Mouse (Mus musculus): ENCODE data around the gene Uvssa.
"Not testable (repeated sequence)": the region's sequence is repeated elsewhere in the genome, so short reads cannot be mapped to it uniquely, and the experiment has no call there.

The Uvssa gene

DNA sequence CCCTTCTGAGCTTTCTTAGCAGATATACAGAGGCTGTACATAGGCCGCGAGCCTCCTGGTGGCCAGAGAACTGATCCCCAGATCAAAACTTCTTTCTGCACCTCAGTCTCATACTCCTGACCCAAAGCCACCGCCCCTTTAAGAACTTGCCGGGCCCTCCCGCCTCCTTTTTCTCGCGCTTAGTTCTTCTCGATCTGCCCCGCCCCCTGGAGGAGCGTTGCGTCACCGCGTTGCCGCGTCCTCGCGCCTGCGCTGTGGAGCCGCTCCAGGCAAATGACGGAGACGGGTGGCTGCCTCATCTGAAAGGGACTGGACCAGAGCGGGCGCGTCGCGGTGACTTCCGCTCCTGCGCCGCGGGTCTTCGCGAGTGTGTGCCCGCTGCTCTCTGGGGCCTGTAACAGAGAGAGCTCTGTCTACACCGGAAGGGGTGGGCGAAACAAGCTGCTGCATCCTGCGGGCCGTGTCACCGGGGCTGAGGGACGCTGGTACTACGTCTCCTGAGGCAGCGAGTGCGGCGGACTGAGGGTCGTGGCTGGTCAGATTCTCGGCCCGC, at the start of gene Uvssa:
TSS of gene Uvssa (plus strand) at position 248 of the 553 bp plus-strand sequence.
- DNase-seq (ENCODE audit: low read depth, low spot score) = peak; percentile 100

DNA sequence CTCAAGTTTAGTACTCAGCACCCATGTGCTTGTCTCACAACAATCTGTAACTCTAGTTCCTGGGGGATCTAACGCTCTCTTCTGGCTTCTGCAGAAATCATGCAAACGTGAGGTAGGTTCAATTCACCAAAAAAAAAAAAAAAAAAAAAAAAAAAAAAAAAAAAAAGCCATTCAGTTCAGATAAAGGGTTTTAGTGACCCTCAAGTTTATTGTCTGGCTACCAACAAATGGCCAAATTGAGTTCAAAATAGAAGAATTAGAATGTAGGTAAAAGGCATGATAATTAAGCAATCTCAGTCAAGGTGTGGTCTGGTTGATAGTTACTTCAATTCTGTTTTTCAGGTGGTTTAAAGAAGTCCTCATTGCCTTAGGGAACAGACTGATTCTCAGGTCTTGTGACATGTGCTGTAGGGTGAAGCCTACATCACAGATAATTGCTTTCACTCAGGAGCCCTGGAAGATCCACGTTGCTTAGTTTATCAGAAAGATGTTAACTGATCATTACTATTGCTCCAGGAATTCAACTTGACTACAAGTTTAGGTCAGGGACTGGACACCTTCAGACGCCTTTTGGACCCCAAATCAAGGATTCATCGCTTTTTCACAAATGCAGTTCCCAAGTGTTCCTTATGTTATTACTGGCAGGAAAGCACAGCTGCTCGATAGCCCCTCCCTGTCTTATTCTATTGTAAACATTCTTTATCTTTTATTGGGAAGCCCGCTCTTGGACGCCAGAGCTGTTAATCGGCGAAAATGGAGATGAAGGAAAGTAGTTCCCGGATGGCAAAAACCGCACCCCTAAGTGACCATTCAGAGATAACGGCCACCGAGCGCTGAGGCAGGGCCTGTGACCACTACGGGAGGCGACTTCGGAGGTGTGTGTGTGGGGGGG, 43.7 kb upstream of the Uvssa start:
- no peak for DNase-seq (ENCODE audit: low read depth, low spot score)

DNA sequence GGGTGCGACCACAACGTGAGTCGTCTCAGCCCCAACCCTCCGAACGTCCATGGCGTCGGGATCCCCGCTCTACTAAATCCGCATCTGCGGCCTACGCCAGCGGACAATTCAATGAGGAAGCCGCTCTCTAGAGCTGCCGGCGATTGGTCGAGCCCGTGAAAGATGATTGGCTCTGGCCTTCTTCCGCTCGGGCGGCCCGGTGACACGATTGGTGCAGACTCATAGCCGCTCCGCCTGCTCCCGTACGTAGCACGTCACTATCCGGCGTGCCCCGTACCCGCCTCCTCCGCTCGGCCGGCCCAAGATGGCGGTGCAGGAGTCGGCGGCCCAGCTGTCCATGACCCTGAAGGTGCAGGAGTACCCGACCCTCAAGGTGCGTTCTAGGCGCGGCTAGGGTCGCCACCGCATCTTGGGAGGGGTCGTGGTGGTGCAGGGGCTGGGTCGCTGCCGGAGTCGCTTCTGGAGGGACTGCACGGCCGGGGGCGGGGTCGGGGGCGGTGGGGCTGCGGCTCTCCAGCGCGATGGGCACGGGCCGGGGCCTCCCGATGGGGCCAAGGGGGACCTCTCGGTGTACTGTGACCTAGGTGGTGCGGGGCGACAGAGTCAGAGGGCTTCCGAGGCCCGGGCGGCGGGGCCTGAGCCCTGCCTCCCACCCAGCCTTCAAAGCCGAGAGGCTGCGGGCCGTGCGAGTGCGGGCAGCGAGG, 42.9 kb upstream of the Uvssa start, which contains the start of gene Maea:
TSS of gene Maea (plus strand) at position 237 of the 704 bp plus-strand sequence.
- peak; percentile 97 for DNase-seq (ENCODE audit: low read depth, low spot score)

DNA sequence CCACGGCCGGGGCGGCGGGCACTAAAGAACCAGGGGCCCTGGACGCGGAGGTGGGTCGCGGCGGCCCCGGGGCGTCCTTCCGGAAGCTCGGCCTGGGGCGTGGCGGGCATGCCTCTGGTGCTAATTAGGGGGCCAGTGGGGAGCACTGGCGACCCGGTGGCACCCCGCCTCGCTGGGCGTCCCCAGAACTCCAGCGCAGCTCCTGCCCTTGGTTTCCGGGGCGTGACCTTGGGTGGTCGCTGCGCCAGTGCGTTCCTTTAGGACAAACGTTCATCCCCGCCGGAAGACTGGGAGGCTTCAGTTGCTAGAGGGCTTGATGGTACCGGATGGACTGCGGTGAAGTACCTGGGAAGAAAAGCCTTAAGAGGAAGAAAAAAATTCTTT, 42.4 kb upstream of the Uvssa start:
- DNase-seq (ENCODE audit: low read depth, low spot score) = peak; percentile 52

DNA sequence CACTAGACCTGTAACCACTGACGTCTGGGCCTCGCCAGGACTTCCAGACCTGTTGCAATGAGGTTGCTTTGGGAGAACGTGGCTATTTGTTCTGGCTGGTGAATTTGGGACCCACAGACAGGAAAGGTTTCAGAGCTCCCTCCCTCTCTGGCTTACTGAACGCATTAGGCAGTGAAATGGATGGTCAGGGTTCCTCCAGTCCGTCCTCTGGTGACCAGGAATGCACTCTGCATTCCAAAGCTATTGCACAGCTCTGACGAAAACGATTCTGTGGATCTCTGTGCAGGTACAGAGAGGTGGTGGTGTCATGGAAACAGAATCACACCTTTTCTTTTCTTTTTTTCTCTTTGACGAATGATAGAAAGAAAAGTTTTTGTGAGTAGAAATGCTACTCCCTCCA, 41.1 kb upstream of the Uvssa start:
- DNase-seq (ENCODE audit: low read depth, low spot score) = no peak

DNA sequence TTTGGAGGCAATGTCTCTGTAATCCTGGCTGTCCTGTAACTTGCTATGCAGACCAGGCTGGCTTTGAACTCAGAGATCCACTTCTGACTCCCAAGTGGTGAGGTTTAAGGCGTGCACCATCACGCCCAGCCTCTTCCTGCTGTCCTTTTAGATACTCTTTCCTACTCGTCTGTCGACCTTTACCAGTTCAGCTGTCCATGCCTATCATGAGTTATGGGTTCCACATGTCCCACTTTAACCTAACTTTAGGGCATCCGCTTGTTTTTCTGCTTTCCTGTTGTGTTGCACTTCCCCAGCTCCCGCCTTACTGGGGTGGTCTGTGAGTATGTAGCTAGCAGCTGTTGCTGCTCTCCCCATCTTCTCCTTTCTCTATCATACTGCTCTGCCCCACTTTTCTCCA, 37.2 kb upstream of the Uvssa start:
- DNase-seq (ENCODE audit: low read depth, low spot score) = no peak

DNA sequence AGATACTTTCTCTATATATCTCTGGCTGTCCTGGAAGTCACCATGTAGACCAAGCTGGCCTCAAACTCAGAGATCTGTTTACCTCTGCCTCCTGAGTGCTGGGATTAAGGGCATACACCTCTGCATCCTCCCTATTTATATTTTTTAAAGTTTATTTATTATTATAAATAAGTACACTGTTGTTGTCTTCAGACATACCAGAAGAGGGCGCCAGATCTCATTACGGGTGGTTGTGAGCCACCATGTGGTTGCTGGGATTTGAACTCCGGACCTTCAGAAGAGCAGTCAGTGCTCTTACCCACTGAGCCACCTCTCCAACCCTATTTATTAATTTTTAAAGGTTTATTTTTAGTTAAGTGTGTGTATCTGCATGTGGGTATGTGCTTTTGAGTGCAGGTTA, 36.1 kb upstream of the Uvssa start:
- DNase-seq (ENCODE audit: low read depth, low spot score) = not testable (repeated sequence)

DNA sequence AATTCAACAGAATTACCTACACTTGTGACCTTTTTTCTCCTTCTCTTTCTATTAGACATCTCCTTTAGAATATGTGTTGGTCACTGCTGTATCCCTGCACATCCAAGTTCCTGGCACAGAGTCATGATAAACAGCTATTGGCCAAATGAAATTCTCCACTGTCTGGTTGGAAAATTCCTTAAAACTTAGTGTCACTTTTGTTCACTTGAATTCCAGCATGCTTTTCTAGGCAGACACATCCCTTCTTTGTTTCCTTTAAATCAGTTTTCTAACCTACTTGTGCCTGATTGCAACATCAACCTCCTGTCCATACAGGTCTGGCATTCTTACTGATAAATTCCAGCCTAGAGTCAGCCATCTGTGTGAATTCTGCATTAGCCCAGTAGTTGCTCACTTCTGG, 35.5 kb upstream of the Uvssa start:
- DNase-seq (ENCODE audit: low read depth, low spot score) = no peak

DNA sequence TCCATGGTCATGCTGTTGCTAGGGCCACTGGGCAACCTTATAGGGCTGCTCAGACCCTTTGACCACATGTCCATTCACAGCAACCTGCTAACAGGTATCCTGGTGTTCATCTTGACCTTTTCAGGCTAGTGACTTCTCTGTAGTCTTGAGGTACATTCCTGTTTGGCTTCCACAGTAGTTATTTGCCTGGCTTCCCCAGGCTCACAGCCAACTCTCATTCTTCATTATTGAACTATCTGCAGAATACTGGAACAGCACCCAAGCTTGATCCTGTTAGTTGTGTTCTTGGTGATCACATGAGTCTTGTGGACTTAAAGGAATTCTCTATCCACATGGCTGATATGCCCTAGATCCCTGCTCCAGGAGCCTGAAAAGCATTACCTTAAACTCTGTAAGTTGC, 34.8 kb upstream of the Uvssa start:
- DNase-seq (ENCODE audit: low read depth, low spot score) = no peak

DNA sequence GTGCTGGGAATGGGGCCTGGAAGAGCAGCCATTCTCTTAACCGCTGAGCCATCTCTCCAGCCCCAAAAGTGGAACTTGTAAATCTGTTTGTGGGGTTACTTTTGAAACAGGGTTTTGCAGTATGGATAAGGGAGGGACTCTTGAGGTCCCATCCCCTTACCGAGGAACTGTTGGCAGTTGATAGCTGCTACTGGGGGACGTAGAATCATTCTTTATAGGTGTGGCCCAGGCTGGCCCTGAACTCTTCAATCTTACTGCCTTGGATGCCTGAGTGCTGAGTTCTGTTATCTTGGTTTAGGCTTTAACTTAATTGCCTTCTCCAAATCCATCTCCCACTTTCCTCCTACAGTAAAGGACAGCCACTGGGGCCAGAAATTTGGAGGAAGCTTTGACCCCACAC, 34.3 kb upstream of the Uvssa start:
- DNase-seq (ENCODE audit: low read depth, low spot score) = no peak

DNA sequence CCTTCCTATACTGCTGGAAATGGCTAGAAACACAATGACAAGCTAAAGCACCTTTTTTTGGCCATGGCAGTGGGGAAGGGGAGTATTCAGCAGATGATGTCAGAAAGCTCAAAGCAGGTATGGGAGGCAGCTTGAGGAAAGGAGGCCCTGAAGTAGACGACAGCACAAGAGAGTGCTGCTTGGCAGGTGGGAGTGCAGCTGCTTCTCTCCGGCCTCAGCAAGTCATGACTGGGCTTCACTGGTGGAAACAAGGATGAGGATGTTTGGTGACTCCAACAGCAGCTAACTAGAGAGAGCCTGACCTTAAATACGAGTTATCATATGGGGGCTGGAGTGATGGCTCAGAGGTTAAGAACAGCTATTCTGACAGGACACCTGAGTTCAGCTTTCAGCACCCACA, 30.7 kb upstream of the Uvssa start:
- peak; percentile 41 for DNase-seq (ENCODE audit: low read depth, low spot score)

DNA sequence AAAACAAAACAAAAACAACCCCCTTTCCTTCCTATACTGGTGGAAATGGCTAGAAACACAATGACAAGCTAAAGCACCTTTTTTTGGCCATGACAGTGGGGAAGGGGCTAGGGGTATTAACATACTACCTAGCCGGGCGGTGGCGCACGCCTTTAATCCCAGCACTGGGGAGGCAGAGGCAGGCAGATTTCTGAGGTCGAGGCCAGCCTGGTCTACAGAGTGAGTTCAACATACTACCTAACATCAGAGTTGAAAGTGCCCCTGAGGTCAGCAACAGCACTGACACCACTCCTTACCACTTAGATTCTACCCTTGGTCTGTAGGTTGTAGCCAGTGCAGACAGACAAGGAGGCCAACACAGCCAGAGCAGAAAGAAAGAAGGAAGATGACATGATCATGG, 29.1 kb upstream of the Uvssa start:
- no peak for DNase-seq (ENCODE audit: low read depth, low spot score)

DNA sequence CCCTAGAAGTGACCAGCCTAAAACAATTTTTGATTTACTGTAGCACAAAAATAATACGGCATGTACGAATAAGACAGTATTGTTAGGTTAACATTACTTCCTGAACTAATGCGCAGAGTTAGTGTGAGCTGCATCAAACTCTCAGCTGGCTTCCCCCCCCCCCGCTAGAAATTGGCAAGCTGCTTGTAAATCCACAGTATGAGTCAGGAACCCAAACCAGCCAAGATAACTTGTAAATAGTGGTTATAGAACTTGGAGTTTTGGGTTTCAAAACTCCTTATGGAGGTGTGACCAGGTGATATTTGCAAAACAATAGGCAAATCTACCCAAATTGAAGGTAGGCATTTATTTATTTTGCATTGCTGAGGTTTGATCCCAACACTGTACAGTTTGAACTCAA, 28.6 kb upstream of the Uvssa start:
- no peak for DNase-seq (ENCODE audit: low read depth, low spot score)

DNA sequence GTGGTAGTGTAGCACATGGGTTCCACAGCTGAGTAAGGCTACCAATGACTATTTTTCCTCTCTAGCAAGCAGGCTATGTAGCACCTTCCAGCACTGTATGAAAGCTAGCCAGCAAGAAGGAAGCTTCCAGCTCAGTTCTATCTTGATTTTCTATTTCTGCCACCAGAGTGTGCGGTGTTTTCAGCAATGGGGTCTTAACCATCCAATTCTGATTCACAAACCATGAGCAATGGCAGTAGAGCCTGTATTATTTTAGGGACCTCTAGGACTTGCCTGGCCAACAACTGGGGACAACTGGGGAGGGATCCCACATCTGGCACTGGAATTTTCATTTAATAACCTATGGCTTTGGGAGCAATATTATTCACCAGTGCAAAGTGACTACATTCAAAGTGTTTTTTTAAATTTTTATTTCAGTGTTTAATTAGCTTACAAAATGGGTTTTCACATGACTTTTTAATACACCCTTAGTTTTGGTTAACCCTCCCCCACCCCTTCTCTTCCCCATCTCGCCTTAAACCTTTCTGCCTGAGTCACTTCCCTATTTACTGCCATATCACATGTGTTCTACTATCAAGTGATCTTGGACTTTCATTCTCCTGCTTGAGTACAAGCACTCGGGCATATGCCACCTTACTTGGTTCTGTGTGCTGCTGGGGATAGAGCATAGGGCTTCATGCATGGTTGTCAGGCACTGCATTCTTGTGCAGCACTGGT, 26.6 kb upstream of the Uvssa start:
- DNase-seq (ENCODE audit: low read depth, low spot score) = peak; percentile 77

DNA sequence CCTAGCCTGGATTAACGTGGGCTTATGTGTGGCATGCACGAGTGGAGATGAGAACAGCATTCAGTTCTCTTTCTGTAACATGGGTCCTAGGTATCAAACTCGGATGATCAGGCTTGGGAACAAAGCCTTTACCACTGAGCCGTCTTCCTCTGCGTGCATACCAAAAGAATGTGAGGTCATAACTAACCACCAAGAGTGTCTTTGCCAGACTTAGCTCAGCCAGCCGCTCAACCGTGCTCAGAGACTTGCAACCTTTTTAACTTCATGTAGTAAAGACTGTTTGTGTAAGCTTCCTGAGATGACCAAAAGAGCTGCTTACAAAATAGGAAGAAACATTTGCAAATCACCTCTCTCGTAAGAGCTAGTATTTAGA, 26.1 kb upstream of the Uvssa start:
- DNase-seq (ENCODE audit: low read depth, low spot score) = no peak

DNA sequence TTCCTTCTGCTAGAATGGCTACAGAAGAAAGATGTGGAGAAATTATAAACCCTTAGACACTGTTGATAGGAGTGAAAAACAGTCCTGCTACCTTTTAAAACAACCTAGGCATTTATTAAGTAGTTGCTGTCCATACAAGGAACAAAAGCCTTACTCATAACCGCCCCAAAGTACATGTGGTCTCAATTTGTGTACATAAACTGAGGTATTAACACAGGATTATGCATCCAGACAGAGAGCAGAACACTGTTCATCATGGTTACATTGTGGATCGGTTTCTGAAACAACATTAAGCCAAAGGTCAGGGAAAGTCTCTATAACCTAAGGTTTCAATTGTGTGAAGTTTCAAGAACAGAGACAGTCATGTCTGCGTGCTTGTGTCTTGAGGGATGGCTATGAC, 25.3 kb upstream of the Uvssa start:
- DNase-seq (ENCODE audit: low read depth, low spot score) = no peak

DNA sequence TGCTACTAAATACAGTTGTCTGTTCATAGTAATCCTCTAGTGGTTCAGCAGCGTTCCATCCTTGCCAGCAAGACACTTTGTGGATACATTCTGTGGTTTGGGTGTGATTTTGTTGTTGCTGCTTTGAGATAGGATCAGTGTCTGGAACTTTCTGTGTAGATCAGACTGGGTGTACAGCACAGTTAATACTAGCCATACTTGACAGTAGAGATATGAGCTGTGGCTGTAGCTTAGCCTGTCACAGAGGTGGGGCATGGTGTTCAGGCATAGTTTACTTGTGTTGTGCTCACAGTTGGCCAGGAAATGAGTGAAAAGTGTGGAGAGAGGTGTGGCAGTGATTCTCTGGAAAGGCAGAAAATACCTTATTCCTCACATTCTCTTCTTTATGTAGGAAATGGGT, 20.9 kb upstream of the Uvssa start:
- no peak for DNase-seq (ENCODE audit: low read depth, low spot score)

DNA sequence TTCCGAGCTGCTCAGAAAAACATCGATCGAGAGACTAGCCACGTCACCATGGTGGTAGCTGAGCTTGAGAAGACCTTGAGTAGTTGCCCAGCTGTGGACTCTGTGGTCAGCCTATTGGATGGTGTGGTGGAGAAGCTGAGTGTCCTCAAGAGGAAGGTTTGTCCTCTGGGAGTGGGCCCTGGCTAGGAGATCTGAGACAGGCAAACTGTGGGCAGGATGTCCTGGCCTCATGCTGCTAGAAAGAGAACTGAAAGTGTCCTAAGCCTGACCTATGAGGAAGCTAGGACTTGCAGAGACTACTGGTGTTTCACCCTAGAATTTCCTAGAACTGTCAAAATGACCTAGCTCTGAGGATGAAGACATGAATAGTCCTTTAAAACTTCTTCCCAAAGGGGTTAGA, 19.9 kb upstream of the Uvssa start:
- peak; percentile 52 for DNase-seq (ENCODE audit: low read depth, low spot score)

DNA sequence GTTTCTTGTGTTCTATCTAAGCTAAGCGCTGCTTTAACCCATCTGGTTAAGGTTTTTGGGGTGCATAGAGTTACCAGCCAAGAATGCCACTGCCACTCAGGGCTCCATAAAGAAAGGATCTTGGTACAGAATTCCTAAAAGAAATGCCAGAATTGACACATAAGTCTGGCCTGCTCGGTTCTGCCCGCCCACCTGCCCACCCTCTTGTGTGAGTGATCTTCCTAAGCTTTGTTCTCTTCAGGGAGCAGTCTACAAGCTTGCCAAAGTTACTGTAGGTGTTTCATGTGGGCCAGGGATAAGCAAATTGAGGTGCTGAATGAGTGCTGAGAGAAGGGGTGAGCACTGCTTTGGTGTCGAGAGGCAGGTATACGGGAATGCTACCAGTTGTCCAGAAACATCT, 15.1 kb upstream of the Uvssa start:
- no peak for DNase-seq (ENCODE audit: low read depth, low spot score)

DNA sequence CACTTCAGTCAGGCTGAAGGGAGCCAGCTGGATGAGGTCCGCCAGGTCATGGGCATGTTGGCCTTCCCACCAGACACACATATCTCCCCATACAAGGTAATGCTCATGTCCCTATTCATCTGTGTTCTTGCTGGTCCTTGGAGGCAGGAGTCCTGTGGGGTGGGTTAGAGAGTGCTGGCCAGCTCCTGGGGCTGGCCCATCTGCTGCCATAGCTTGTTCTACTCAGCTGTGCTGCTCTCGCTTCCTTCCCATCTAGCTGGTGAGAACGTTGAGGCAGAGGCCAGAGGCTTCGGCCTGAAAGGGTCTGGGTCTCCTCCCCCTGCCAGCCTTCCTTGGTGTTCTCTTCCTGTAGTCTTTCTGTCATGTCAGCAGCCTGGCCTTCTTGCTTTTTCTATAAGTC, 9.7 kb upstream of the Uvssa start:
- DNase-seq (ENCODE audit: low read depth, low spot score) = no peak

DNA sequence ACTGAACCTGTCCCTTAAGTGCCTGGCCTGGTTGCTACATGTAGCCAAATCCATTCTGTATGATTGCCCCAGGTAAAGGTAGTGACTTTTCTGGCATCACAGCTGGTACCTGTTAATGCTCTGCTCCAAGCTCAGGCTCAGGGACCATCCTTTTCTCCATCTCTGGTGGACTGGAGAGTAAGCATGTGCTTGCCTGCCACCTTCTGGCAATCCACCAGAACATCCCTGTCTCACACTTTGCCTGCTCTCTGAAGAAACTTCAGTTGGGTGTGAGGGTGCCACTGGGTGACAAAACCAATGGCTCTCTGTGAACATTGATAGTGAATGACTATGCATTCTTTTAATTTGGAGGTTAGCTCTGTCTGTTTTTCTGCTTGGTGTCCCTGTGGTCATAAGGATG, 7.2 kb upstream of the Uvssa start:
- DNase-seq (ENCODE audit: low read depth, low spot score) = peak; percentile 55

DNA sequence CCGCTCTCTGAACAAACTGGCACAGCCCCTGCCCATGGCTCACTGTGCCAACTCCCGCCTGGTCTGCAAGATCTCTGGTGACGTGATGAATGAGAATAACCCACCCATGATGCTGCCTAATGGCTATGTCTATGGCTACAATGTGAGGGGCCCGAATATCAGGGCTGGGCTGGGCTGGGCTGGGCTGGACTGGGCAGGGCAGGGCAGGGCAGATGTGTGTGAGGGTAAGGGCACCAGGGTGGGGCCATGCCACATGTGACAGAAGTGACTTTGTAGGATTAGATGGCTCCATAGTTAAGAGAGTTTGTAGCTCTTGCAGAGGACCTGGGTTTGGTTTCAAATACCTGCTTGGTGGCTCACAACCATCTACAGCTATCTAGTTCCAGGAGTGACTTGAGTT, 6.7 kb upstream of the Uvssa start:
- DNase-seq (ENCODE audit: low read depth, low spot score) = no peak
